Mouse (Mus musculus) urinary bladder, postnatal 10 days (tissue): ENCODE measurements around the gene Golga7b.

ENCODE experiments used
- DNase-seq: peaks from one replicate; pipeline ENCODE4 v3.0.0; 2022; ENCODE audit warnings: low spot score

The Golga7b gene

DNA sequence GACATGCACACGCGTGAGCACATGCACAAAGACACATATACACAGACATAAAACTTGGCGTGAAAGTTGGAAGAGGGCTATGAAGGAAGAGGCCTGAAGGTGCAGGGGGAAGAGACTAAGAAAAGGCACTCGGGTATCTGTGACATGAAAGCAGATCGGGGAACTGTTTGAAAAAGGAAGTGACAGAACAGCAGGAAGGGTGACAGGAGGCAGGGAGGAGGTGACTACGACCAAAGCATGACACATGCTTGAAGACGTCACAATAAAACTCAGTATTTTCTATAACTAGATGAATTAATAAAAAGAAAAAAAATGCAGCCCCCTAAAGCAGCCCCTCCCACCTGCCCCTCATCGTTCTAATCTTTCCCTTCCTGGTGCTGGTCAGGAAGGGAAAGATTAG, 58.4 kb downstream of the Golga7b start:
- no peak for DNase-seq

DNA sequence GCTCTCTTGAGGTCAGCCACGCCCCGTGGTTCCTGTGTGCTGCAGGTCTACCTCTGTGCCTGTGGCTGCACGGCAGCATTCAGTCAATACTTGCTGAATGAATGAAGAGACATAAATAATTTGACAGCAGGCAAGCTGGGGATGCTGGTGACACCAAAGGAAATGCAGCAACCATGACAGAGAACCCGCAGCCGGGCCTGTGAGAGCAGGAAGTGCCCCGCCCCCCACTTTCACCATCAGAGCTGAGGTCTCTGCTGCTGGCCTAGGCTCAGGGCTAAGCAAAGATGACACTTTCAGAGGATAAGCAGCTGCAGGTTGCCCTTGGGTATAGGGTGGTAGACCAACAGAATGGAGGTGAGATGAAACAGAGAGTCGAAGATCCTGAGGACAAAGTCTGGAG, 58.8 kb downstream of the Golga7b start:
- no peak for DNase-seq

DNA sequence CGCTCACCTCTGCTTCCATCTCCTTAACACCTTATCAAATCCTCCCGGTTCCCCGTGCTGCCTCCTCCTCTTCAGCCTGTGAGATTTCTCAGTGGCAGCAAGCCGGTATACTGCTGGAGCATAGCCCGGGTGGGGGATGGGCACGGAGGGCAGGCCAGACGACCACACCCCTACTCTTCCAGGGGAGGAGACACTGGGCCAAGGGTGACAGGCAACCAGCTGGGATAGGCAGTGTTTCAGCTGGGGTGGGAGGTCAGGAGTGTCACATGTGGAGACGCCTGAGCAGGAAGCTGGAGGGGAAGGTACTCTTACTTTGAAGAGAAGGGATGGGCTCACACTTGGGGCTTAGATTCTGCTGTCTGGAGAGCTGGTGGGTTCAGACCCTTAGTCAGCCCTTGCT, 59.6 kb downstream of the Golga7b start:
- no peak for DNase-seq

DNA sequence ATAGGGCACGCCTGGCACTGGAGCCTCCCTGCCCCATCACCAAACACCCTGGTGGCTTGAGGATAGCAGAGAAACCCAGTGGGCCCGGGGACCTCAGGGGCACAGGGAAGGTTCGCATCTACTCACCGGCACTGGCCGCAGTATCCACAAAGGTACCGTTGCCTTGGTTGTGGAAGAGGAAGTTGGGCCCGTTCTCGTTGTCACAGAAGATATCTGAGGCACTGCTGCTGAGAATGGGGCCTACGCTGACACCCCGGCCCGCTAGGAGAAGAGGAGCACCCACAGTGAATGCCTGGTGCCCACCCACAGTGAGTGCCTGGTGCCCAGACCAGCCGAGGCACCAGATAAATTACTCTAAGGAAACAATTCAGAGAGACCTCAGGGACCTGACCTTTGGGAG, 61.6 kb downstream of the Golga7b start:
- no peak for DNase-seq

DNA sequence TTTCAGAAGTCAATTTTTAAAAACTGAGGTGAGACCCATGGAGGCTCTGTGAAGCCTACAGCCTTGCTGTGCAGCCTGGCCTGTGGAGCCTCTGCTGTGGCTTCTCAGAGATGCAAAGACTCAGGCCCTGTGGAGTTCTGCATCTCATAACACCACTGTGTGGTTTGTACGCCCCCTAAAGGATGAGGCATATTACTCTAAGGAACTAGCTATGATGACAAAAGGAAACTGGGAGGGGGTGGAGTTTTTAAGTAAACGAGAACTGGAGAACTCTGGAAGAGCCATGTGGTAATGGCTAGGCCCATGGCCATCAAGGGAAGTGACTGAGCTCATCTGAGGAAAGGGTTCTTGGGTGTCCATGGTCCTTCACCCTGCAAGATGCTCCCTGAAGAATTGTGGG, 64.0 kb downstream of the Golga7b start:
- DNase-seq: no peak

DNA sequence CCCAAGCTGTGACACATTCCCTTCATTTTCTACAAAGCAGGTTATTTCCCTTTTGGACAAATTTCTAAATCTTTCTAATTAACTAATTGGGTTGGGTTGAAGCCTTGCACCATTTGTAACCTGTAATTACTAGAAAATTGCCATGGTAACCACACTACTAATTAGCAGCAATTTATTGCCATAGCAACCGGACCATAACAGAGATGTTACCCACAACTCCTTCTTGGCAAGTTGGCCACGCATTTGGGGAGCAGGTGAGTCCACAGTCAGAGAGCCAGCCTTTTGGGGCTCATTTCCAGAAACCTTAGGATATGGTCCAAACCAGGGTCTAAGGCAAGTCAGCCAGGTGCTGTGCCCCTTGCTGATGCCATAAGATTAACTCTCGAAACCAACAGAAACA, 64.8 kb downstream of the Golga7b start:
- no peak for DNase-seq

DNA sequence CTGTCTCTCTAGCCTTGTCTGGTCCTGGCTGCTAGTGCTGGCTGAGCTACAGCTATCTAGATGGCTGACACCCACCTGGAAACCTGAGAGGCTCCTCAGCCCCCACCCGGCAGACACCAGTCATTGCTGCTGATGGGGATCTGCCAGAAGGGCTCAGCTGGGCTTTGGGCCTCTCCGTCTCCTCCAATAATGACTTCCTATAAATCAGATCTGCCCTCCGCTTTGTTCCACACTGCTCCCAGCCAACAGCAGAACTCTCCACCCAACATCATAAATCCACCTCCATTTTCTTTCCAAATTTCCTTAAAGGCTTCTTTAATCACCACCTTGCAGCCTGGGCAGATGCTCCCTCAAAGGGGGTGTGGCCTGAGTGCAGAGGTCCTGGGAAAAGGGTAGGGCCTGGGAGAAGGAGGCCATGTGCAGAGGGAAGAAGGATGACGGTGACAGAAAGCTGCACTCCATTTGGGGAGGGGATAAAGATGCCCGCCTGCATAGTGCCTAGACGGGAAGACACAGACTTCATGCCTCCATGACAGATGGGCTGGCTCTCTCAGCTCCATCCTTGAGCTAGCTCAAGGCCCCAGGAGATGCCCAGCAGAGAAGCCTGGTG, 67.8 kb downstream of the Golga7b start:
- DNase-seq: no peak

DNA sequence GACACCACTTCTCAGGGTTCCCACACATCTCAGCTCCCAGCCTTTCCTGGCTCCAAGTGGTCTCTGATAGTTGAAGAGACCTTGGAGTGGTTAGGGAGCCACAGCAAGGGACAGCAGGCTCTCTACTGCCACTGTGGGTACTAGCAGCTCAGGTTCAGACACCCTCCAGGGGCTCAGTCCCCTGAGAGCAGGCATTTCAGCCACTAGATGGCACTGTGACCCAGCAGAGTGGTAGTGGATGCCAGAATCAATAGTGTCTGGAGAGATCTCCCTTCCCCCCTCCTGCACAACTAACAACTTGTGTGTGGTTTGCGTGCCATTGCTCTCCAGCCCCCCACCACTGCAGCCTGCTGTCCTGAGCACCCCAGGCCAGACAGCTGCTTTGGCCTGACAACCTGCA, 68.5 kb downstream of the Golga7b start:
- peak; percentile 39 for DNase-seq

DNA sequence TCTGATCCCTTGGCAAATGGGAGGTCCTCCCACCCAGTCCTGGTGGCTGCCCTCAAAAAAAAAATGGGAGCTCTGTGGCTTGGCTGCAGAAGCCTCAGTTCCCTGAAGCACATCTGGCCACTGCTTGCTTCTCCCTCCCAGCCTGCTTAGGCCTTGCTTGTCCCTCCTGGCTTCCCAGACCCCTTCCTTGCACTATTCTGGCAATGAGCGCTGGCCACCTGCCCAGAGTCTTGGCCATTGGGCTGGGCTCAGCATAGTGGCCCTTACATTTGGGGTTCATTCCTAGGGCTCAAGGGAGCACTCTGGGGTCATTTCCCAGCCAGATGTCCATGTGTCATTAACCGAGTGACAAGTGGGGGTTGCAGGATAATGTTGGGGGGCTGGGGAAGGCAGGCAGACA, 69.2 kb downstream of the Golga7b start:
- no peak for DNase-seq

DNA sequence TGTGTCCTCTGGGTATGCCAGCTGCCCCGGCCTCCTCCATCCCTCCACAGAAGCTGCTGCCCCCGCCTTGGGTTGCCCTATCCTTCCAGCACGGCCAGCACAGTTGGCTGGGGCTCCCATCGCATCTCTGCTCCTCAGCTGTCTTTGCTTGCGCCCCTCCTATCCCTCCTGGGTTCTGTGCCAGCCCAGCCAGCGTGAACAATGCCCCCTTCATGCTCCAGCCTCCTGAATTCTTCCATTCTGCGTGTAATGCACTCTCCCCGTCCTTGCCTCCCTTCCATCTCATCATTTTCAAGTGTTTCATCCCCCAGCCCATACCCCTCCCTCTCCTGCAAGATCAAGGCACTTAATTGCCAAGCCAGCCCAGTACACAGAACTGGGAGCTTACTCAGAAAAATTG, 69.6 kb downstream of the Golga7b start:
- DNase-seq: no peak

DNA sequence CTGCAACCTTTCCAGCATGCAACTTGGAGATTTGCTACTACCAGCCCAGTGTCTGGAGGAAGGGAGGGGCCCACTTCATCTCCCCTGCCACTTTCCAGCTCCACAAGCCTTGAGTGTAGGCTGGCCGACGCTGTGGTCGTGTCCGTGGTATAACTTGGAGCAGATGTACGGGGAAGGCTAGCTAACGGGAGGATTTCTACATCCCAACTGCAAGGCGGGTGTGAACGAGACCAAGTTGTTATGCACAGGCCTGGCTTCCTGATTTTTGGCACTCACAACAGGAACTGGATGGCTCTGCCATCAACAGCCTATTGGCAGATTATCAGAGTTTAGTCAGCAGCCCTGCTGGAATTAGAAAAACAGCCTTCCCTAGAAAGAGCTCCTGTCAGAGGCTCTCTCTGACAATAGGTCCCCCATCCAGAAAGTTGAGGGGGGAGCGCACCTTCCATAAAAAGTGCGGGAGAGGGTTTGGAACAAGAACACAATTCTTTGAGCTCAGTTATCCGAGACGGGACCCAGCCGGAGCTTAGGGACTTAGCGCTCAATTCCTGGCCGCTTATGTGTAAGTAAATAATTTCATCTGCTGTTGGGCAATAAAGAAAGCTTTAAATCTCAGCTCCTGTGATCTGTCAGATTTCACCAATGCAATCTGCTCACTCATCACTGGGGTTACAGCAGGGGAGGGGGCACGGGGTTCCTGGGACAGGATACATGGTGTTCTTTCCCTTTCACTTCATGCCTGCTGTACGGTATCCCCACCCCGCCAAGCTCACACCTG, 70.5 kb downstream of the Golga7b start:
- DNase-seq: no peak
